Mouse (Mus musculus) hindbrain, embryonic 12.5 days (tissue): ENCODE data around the gene Wdr91. TPM values are rescaled to one million over a fixed set of nuclear protein-coding genes. Genes with fewer than 3 reads are reported as not detected.

Experiments
- ATAC-seq: fragments of 200-750 bp; cut with Nextera tagmentation; 2 replicates; pipeline ENCODE4 v1.8.0; 2017; ENCODE audit warnings: moderate TSS enrichment; ENCODE audit not compliant: low FRiP score
- H3K27ac ChIP-seq: fragments of 300-500 bp; sonication (generic); 2 replicates; pipeline ENCODE4 v1.5.1; 2016; ENCODE audit warnings: mild to moderate bottlenecking
- H3K27me3 ChIP-seq: fragments of 300-500 bp; sonication (generic); 2 replicates; pipeline ENCODE4 v1.6.1; 2016; ENCODE audit warnings: mild to moderate bottlenecking
- H3K36me3 ChIP-seq: fragments of 300-500 bp; sonication (generic); 2 replicates; pipeline ENCODE4 v1.6.1; 2016; ENCODE audit warnings: mild to moderate bottlenecking
- H3K4me1 ChIP-seq: fragments of 300-500 bp; sonication (generic); 2 replicates; pipeline ENCODE4 v1.6.1; 2016
- H3K4me2 ChIP-seq: fragments of 300-500 bp; sonication (generic); replicated peaks from 2 replicates; pipeline ENCODE4 v1.6.1; 2016; ENCODE audit warnings: mild to moderate bottlenecking
- H3K4me3 ChIP-seq: fragments of 300-500 bp; sonication (generic); 2 replicates; pipeline ENCODE4 v1.5.1; 2016; ENCODE audit warnings: mild to moderate bottlenecking
- H3K9ac ChIP-seq: fragments of 300-500 bp; sonication (generic); 2 replicates; pipeline ENCODE4 v1.6.1; 2016; ENCODE audit warnings: mild to moderate bottlenecking, moderate library complexity
- H3K9me3 ChIP-seq: fragments of 300-500 bp; sonication (generic); replicated peaks from 2 replicates; pipeline ENCODE4 v1.6.1; 2016; ENCODE audit warnings: mild to moderate bottlenecking
- whole genome bisulfite sequencing: fragments of 180-500 bp; shearing (Covaris S2); methylation state at CpG from one replicate; pipeline ENCODE4 v1.1.7; 2016; 5-methylcytosine and 5-hydroxymethylcytosine counted together
- polyA plus RNA-seq: library from polyadenylated mRNA; unstranded; fragments of >200 nt; fragmentation: Nextera tagmentation; extraction: Ambion mirVana; gene quantifications from 2 replicates; pipeline ENCODE4 v1.2.1, GENCODE M21; 2016

Gene Wdr91
- polyA plus RNA-seq, 1 experiment from 2014 or later: 13.6 TPM

GRCm38 (mm10) chr6:34939451-34939850, 28.8 kb upstream of the Wdr91 start:
- no peaks in the 10 kb centered on the region for H3K4me1 ChIP-seq
- no peak overlapping the region for H3K9ac ChIP-seq
- no peak overlapping the region for H3K27ac ChIP-seq
- H3K4me3 ChIP-seq: no peak overlapping the region
- H3K4me2 ChIP-seq: no peak overlapping the region
- H3K36me3 ChIP-seq: no peaks in the 10 kb centered on the region
- 89% methylated on average over 8 of the region's 8 CpGs for WGBS
- no peaks in the 10 kb centered on the region for H3K9me3 ChIP-seq
- no peaks in the 10 kb centered on the region for H3K27me3 ChIP-seq
- ATAC-seq: no peak

GRCm38 (mm10) chr6:34938929-34939325, 28.3 kb upstream of the Wdr91 start:
- no peak overlapping the region for H3K27ac ChIP-seq
- H3K4me2 ChIP-seq: no peak overlapping the region
- no peak for ATAC-seq
- no peaks in the 10 kb centered on the region for H3K9me3 ChIP-seq
- no peaks in the 10 kb centered on the region for H3K36me3 ChIP-seq
- 61% methylated on average over 4 of the region's 4 CpGs for WGBS
- no peak overlapping the region for H3K4me3 ChIP-seq
- no peaks in the 10 kb centered on the region for H3K27me3 ChIP-seq
- H3K4me1 ChIP-seq: no peaks in the 10 kb centered on the region
- no peak overlapping the region for H3K9ac ChIP-seq

GRCm38 (mm10) chr6:34938280-34938928, 27.7 kb upstream of the Wdr91 start:
- Histone ChIP-seq H3K9me3 (no peaks in the 10 kb centered on the region), H3K4me3 (no peak overlapping the region), H3K4me2 (no peak overlapping the region), H3K36me3 (no peaks in the 10 kb centered on the region), H3K27ac (no peak overlapping the region), H3K27me3 (no peaks in the 10 kb centered on the region), H3K4me1 (no peaks in the 10 kb centered on the region), H3K9ac (no peak overlapping the region)
- 65% methylated on average over 7 of the region's 7 CpGs for WGBS
- ATAC-seq: no peak

DNA sequence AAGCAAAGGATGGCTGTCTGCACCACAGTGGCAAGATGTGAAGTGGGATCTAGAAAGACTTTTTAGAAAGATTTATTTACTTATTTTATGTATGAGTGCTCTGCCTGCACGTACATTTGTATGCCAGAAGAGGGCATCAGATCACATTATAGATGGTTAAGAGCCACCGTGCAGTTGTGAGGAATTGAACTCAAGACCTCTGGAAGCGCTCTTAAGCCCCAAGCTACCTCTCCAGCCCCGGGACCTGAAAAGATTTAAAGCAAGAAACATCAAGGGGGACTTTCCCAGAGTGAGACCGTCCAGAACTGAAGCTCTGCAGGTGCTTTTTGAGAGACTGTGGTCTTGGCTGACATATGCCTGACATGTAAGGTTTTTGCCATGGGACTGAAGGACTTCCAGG, 26.1 kb upstream of the Wdr91 start:
- Histone ChIP-seq H3K36me3 (no peaks in the 10 kb centered on the region), H3K27ac (no peak overlapping the region), H3K4me1 (no peaks in the 10 kb centered on the region), H3K9me3 (no peaks in the 10 kb centered on the region), H3K9ac (no peak overlapping the region), H3K4me2 (no peak overlapping the region), H3K4me3 (no peak overlapping the region), H3K27me3 (no peaks in the 10 kb centered on the region)
- 63% methylated on average over 5 of the region's 5 CpGs for WGBS
- no peak for ATAC-seq

DNA sequence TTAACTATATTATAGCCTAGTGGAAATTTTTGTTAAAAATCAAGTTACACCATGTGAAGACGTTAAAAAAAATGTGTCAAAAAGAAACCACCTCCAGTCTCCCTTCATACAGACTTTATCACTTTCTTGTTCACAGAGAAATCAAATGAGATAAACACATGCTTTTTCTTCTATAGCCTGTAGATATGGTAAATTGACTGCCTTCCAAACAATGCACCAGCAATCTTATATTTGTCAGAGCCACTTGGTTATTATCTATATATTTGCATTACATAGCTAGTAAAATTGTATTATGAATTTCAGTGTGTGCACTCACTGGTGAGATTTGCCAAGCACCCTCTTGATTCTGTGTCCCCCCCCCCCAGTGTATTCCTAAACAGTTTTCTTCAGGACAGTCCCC, 22.0 kb upstream of the Wdr91 start:
- H3K4me1 ChIP-seq: no peaks in the 10 kb centered on the region
- no peak overlapping the region for H3K4me2 ChIP-seq
- no peaks in the 10 kb centered on the region for H3K9me3 ChIP-seq
- WGBS: 85% methylated on average over 1 of the region's 1 CpGs
- H3K27ac ChIP-seq: no peak overlapping the region
- H3K9ac ChIP-seq: no peak overlapping the region
- no peaks in the 10 kb centered on the region for H3K36me3 ChIP-seq
- ATAC-seq: no peak
- no peak overlapping the region for H3K4me3 ChIP-seq
- H3K27me3 ChIP-seq: no peaks in the 10 kb centered on the region

- H3K4me3 ChIP-seq: no peak overlapping the region
- no peaks in the 10 kb centered on the region for H3K4me1 ChIP-seq
- H3K4me2 ChIP-seq: no peak overlapping the region
- no peak overlapping the region for H3K27ac ChIP-seq
- H3K9ac ChIP-seq: no peak overlapping the region
- H3K36me3 ChIP-seq: no peaks in the 10 kb centered on the region
- no peaks in the 10 kb centered on the region for H3K27me3 ChIP-seq
- ATAC-seq: no peak
- no peaks in the 10 kb centered on the region for H3K9me3 ChIP-seq
- 94% methylated on average over 8 of the region's 8 CpGs for WGBS
Measured at GRCm38 (mm10) chr6:34927594-34927993, 16.9 kb upstream of the Wdr91 start.

DNA sequence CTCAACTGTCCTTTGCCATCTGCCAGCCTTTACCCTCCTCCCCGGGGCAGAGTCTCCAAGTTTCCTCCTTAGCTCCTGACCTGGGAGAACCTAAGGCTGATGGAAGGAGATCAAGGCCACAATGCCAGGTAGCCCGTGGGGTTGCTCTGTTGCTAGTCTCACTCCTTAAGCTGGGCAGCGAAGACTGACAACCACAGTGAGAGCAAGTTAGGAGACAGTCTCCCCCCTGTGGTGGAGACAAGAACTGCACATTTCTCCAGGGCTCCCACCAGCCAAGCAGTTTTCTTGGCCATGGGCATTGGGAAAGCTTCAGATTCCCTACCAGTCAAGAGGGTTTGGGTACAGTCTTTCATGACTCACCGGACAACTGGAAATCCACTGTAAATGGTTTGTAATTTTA, 16.5 kb upstream of the Wdr91 start:
- no peaks in the 10 kb centered on the region for H3K9me3 ChIP-seq
- no peak overlapping the region for H3K9ac ChIP-seq
- ATAC-seq: no peak
- no peaks in the 10 kb centered on the region for H3K36me3 ChIP-seq
- WGBS: 40% methylated on average over 4 of the region's 4 CpGs
- no peak overlapping the region for H3K4me2 ChIP-seq
- H3K4me1 ChIP-seq: no peaks in the 10 kb centered on the region
- H3K27ac ChIP-seq: no peak overlapping the region
- H3K27me3 ChIP-seq: no peaks in the 10 kb centered on the region
- no peak overlapping the region for H3K4me3 ChIP-seq

DNA sequence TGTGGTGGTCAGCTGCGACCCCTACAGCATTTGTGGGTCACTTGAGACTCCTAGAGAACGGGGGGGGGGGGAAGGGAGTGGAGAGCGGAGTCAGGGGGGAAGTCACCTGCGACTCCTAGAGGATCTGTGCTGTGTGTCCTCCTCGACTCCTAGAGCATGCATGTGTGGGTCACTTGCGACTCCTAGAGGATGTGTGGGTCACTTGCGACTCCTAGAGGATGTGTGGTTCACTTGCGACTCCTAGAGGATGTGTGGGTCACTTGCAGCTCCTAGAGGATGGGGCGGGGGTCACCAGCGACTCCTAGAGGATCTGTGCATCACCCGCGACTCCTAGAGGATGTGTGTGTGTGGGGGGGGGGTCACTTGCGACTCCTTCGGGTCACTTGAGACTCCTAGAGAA, 11.3 kb upstream of the Wdr91 start:
- Histone ChIP-seq H3K4me3 (no peak overlapping the region), H3K27ac (no peak overlapping the region), H3K36me3 (no peaks in the 10 kb centered on the region), H3K4me2 (no peak overlapping the region), H3K9me3 (no peaks in the 10 kb centered on the region), H3K4me1 (no peaks in the 10 kb centered on the region), H3K9ac (no peak overlapping the region), H3K27me3 (no peaks in the 10 kb centered on the region)
- ATAC-seq: no peak
- 60% methylated on average over 14 of the region's 14 CpGs for WGBS

DNA sequence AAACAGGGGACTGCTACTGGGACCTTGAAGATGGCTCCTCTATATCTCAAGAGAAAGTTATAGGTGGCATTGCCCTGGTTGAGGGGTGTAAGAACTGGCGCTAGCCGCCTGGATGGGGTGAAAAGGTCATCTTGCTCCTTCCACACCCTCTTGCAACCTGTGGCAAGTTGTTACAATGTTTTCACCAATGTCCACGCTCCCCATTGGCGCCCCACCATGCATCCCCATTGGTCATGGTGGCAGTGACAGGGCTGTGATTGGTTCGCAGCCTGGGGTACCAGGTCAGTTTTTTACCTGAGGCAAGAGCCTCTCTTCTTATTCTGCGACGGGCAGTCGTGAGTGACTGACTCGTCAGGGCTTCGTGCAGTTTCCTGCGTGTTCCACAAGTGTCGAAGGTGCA, 10.0 kb upstream of the Wdr91 start:
- 93% methylated on average over 12 of the region's 12 CpGs for WGBS
- no peak for ATAC-seq
- no peak overlapping the region for H3K9ac ChIP-seq

DNA sequence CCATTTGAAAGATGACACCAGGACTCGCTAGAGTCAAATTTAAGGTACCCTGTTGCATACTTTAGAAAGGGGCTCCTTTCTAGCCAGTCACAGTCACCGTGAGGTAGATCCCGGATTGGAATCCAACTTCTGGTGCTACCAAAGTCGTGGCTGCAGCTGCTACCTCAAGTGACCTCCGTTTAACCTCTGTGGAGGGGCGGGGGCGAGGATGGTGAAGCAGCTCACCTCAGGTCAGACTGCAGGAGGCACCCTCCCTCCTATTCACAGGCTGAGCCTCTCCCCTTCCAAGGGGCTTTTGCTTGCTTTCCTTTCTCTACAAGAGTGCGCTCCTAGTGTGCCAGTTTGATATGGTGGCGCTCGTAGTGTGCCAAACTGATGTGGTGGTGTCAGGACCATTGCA, 9.3 kb upstream of the Wdr91 start, which contains the start of gene Stra8:
TSS of gene Stra8 (plus strand) at position 208 of the 400 bp plus-strand sequence.
- Histone ChIP-seq H3K9ac (no peak within 1 kb of the TSS), H3K4me3 (no peak within 1 kb of the TSS), H3K9me3 (no peaks in the 10 kb centered on the region), H3K4me1 (no peaks in the 10 kb centered on the region), H3K36me3 (no peaks in the 10 kb centered on the region), H3K27me3 (no peaks in the 10 kb centered on the region), H3K27ac (no peak within 1 kb of the TSS), H3K4me2 (no peak within 1 kb of the TSS)
- ATAC-seq: no peak
- 49% methylated on average over 10 of the region's 10 CpGs for WGBS

More for the DNA sequence above, 10.0 kb upstream of the Wdr91 start:
- Histone ChIP-seq H3K4me2 (no peak overlapping the region), H3K27ac (no peak overlapping the region), H3K4me1 (no peaks in the 10 kb centered on the region), H3K9me3 (no peaks in the 10 kb centered on the region), H3K36me3 (no peaks in the 10 kb centered on the region), H3K27me3 (no peaks in the 10 kb centered on the region), H3K4me3 (no peak overlapping the region)

GRCm38 (mm10) chr6:34919146-34919545, 8.5 kb upstream of the Wdr91 start:
- Histone ChIP-seq H3K9ac (no peak overlapping the region), H3K27me3 (no peaks in the 10 kb centered on the region), H3K9me3 (no peaks in the 10 kb centered on the region), H3K27ac (no peak overlapping the region), H3K4me2 (no peak overlapping the region), H3K36me3 (no peaks in the 10 kb centered on the region), H3K4me1 (no peaks in the 10 kb centered on the region), H3K4me3 (no peak overlapping the region)
- no peak for ATAC-seq
- WGBS: 79% methylated on average over 7 of the region's 7 CpGs

DNA sequence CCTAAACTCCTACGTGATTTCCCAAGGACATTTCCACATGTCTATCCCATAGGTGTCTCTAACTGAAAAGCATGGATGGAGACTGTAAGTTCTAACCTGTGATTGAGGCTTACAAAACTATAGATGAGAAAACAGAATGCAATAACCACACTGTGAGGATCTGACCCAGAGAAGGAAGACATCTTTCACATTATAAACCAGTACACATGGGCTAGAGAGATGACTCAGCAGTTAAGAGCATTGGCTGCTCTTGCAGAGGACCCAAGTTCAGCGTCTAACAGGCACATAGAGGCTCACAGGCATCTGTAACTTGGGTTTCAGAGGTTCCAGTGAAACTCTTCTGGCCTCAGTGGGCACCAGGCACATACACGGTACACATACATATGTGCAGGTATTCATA, 3.8 kb upstream of the Wdr91 start:
- Histone ChIP-seq H3K27me3 (no peaks in the 10 kb centered on the region), H3K27ac (no peak overlapping the region), H3K9me3 (no peaks in the 10 kb centered on the region), H3K9ac (no peak overlapping the region), H3K4me1 (peaks cover 7% of the 10 kb centered on the region), H3K4me3 (no peak overlapping the region), H3K4me2 (no peak overlapping the region), H3K36me3 (no peaks in the 10 kb centered on the region)
- no peak for ATAC-seq
- WGBS: 88% methylated on average over 3 of the region's 3 CpGs

DNA sequence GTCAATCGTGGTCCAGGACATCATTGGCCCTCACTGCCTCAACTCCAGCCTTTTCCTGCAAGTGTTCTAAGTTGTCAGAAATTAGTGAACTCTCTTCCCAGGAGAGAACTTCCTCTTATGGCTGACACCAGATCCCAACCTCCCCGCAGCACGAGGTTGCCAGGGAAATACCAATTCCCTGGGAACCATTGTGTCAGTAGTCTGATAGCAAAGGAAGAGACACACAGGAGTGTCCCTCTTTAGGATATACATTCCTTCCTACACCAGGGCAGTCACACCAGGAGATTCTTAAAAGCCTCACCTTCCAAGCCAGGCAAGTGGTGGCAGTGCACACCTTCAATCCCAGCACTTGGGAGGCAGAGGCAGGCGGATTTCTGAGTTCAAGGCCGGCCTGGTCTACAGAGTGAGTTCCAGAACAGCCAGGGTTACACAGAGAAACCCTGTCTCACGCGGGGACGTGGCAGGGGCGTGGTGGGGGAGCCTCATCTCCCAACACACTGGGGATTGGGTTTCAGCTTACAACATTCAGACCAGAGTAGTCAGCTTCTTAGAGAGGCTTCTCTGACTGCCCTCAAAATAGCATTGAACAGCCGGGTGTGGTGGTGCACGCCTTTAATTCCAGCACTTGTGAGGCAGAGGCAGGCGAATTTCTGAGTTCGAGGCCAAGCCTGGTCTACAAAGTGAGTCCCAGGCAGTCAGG, 2.8 kb upstream of the Wdr91 start:
- H3K36me3 ChIP-seq: no peaks in the 10 kb centered on the region
- 85% methylated on average over 13 of the region's 13 CpGs for WGBS
- no peak overlapping the region for H3K4me2 ChIP-seq
- no peaks in the 10 kb centered on the region for H3K27me3 ChIP-seq
- H3K27ac ChIP-seq: no peak overlapping the region
- no peak overlapping the region for H3K4me3 ChIP-seq
- no peaks in the 10 kb centered on the region for H3K9me3 ChIP-seq
- no peak overlapping the region for H3K9ac ChIP-seq
- peaks cover 9% of the 10 kb centered on the region for H3K4me1 ChIP-seq
- ATAC-seq: no peak
